14 mouse cellular contexts compared by ENCODE assay signal in genomic region chr7:136377259-136377658, GRCm38 (mm10).
DNase-seq lines count a peak whose midpoint lies in the region; ATAC-seq and TF ChIP-seq lines count a peak whose summit lies in the region.
"Had no signal": no experiment of that assay in that cellular context is flagged by ENCODE, and none has a peak within 500 bp of the region (broad histone marks: within the 10 kb centered on the region; RNA-seq: fewer than 3 reads in every experiment).

No protein-coding gene starts in this region.

- ATAC-seq in heart, embryonic 16.5 days (replicated peaks; ENCODE audit: extremely low read depth, insufficient read depth, low FRiP score) = 0 out of 2 replicates have a peak, but pooled peaks have one; percentile 46
- peak; percentile 70 for ATAC-seq in liver, embryonic 12.5 days
- no peak for ATAC-seq in liver, postnatal 0 days
- ATAC-seq in liver, embryonic 16.5 days (ENCODE audit: low read depth) = peak; percentile 30; the same call in 1 of the 2 replicates
- ATAC-seq: activated CD4-positive, CD25-positive, alpha-beta regulatory T cell, adult 4 months; CD4-positive, CD25-positive, alpha-beta regulatory T cell, adult 4 months; forebrain, embryonic 16.5 days had no signal

- TF ChIP-seq EP300 in liver, postnatal 0 days (IDR thresholded peaks at IDR 0.05; ENCODE audit: low read depth) = no peak

- 0 out of 2 replicates have a peak, but pooled peaks cover 2% of the 10 kb centered on the region for H3K9me3 ChIP-seq in heart, embryonic 16.5 days (replicated peaks; ENCODE audit: control insufficient read depth, low read length)
- no peaks in the 10 kb centered on the region for H3K9me3 ChIP-seq in liver, embryonic 12.5 days (replicated peaks)
- no peaks in the 10 kb centered on the region for H3K9me3 ChIP-seq in liver, postnatal 0 days (ENCODE audit: low read length)
- no peaks in the 10 kb centered on the region for H3K9me3 ChIP-seq in limb, embryonic 10.5 days (replicated peaks)
- H3K9me3 ChIP-seq in liver, embryonic 16.5 days (replicated peaks; ENCODE audit: control insufficient read depth, low read length) = no peaks in the 10 kb centered on the region

- H3K27ac ChIP-seq in heart, embryonic 16.5 days (ENCODE audit: low read length) = peak overlapping the region; percentile 83
- H3K27ac ChIP-seq in liver, embryonic 12.5 days = no peak overlapping the region
- H3K27ac ChIP-seq in liver, postnatal 0 days (ENCODE audit: low read depth) = no peak overlapping the region
- peak overlapping the region; percentile 38 for H3K27ac ChIP-seq in limb, embryonic 10.5 days
- no peak overlapping the region for H3K27ac ChIP-seq in liver, embryonic 16.5 days (ENCODE audit: low read length)
- H3K27ac ChIP-seq: macrophage had no signal

- no peaks in the 10 kb centered on the region for H3K27me3 ChIP-seq in heart, embryonic 16.5 days (ENCODE audit: control insufficient read depth, insufficient read depth, low read length)
- no peaks in the 10 kb centered on the region for H3K27me3 ChIP-seq in liver, embryonic 12.5 days (replicated peaks)
- H3K27me3 ChIP-seq in liver, postnatal 0 days (ENCODE audit: insufficient read depth, low read length) = no peaks in the 10 kb centered on the region
- H3K27me3 ChIP-seq in limb, embryonic 10.5 days (ENCODE audit: low read depth, poor library complexity, severe bottlenecking) = peaks cover 12% of the 10 kb centered on the region; the same call in 1 of the 2 replicates
- no peaks in the 10 kb centered on the region for H3K27me3 ChIP-seq in liver, embryonic 16.5 days (ENCODE audit: control insufficient read depth, insufficient read depth, low read depth, low read length)

- no peak overlapping the region for H3K9ac ChIP-seq in heart, embryonic 16.5 days (ENCODE audit: low read length)
- H3K9ac ChIP-seq in liver, embryonic 12.5 days = no peak overlapping the region
- H3K9ac ChIP-seq in liver, postnatal 0 days (replicated peaks) = no peak overlapping the region
- no peak overlapping the region for H3K9ac ChIP-seq in liver, embryonic 16.5 days (ENCODE audit: low read depth, low read length)

- DNase-seq in heart, adult 9 months (ENCODE audit: low spot score in 2 of 2) = no peak
- DNase-seq in liver, postnatal 0 days = no peak
- no peak for DNase-seq in limb, embryonic 10.5 days (ENCODE audit: low spot score)
- no peak for DNase-seq in cerebellum, postnatal 25 days
- DNase-seq in left cerebral cortex, adult 11 months (ENCODE audit: low spot score) = no peak
- DNase-seq: cerebellum, adult 11-12 months; kidney, postnatal 25 days had no signal

- H3K4me1 ChIP-seq in heart, embryonic 16.5 days (ENCODE audit: control insufficient read depth, insufficient read depth, low read length) = peaks cover 28% of the 10 kb centered on the region
- H3K4me1 ChIP-seq in liver, embryonic 12.5 days = no peaks in the 10 kb centered on the region
- no peaks in the 10 kb centered on the region for H3K4me1 ChIP-seq in liver, postnatal 0 days (ENCODE audit: insufficient read depth)
- peaks cover 41% of the 10 kb centered on the region for H3K4me1 ChIP-seq in limb, embryonic 10.5 days
- H3K4me1 ChIP-seq in liver, embryonic 16.5 days (ENCODE audit: control insufficient read depth, low read depth, low read length) = no peaks in the 10 kb centered on the region

- H3K4me2 ChIP-seq in heart, embryonic 16.5 days (ENCODE audit: low read depth, low read length) = no peak overlapping the region
- no peak overlapping the region for H3K4me2 ChIP-seq in liver, embryonic 12.5 days
- no peak overlapping the region for H3K4me2 ChIP-seq in liver, postnatal 0 days (ENCODE audit: low read depth, low read length)
- no peak overlapping the region for H3K4me2 ChIP-seq in liver, embryonic 16.5 days (ENCODE audit: low read depth, low read length)

- no peak for TF ChIP-seq CTCF in liver, postnatal 0 days (IDR thresholded peaks at IDR 0.05; ENCODE audit: low read depth)

- no peaks in the 10 kb centered on the region for H3K36me3 ChIP-seq in heart, embryonic 16.5 days (ENCODE audit: control insufficient read depth, insufficient read depth)
- no peaks in the 10 kb centered on the region for H3K36me3 ChIP-seq in liver, embryonic 12.5 days
- H3K36me3 ChIP-seq in liver, postnatal 0 days (replicated peaks; ENCODE audit: insufficient read depth, low read length) = no peaks in the 10 kb centered on the region
- H3K36me3 ChIP-seq in limb, embryonic 10.5 days = no peaks in the 10 kb centered on the region
- H3K36me3 ChIP-seq in liver, embryonic 16.5 days (ENCODE audit: control insufficient read depth, insufficient read depth) = no peaks in the 10 kb centered on the region

- H3K4me3 ChIP-seq in heart, embryonic 16.5 days (ENCODE audit: low read length) = no peak overlapping the region
- H3K4me3 ChIP-seq in liver, embryonic 12.5 days = no peak overlapping the region
- H3K4me3 ChIP-seq in liver, postnatal 0 days (ENCODE audit: low read depth, low read length) = no peak overlapping the region
- H3K4me3 ChIP-seq in limb, embryonic 10.5 days = no peak overlapping the region
- H3K4me3 ChIP-seq in liver, embryonic 16.5 days (ENCODE audit: low read depth, low read length) = no peak overlapping the region

- 69% methylated on average over 3 of the region's 3 CpGs for WGBS in heart, embryonic 16.5 days
- WGBS in liver, embryonic 12.5 days (ENCODE audit: insufficient replicate concordance) = 46% methylated on average over 3 of the region's 3 CpGs
- 47% methylated on average over 3 of the region's 3 CpGs for WGBS in liver, postnatal 0 days (ENCODE audit: insufficient replicate concordance)
- WGBS in limb, embryonic 10.5 days = 87% methylated on average over 3 of the region's 3 CpGs
- 39% methylated on average over 3 of the region's 3 CpGs for WGBS in liver, embryonic 16.5 days (ENCODE audit: insufficient replicate concordance)

Comparison
In these comparisons a context has a peak if more than half of its experiments do, and no peak if none do; other contexts are left out.
1. H3K27ac ChIP-seq: peak in heart, embryonic 16.5 days (single experiment) and limb, embryonic 10.5 days (single experiment); none in liver, embryonic 12.5 days (single experiment), liver, postnatal 0 days (single experiment) and liver, embryonic 16.5 days (single experiment).